Mouse (Mus musculus): ENCODE measurements around the gene Tmem238l.

Gene Tmem238l

DNA sequence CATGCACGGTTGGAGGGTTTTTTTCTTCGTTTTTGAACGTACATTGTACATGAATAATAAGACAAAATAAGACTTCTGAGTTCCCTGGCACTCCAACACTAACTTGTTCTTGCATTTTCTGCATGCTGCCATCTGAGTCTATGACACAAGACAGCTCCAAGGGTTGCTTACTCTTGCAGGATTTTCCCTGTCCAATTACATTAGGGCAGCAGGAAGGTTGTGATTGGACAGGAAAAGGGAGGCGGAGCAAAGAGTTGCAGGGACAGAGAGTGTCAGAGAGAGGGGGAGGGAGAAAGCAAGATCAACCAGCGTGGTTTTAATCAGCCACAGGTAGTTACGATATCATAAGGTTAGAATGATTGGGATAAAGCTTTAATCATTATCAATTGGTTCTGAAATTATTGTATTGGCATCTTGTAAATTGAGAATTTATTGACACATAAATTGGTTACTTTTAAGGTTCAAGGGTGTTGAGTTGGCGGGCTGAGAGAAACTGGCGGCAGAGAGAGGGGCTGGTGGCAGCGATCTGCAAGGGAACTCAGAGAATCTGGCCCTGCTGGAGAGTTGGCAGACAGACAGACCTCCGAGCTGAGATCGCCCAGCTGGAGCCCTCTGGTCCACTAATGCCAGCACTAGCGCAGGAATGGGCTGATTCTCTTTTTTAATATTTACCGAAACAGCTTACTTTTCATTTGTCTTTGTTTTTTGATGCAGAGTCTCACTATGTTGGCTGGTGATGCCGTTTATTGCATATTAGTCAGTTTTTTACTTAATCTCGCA lies 25.1 kb downstream of the Tmem238l start:
- DNase-seq = no peak

DNA sequence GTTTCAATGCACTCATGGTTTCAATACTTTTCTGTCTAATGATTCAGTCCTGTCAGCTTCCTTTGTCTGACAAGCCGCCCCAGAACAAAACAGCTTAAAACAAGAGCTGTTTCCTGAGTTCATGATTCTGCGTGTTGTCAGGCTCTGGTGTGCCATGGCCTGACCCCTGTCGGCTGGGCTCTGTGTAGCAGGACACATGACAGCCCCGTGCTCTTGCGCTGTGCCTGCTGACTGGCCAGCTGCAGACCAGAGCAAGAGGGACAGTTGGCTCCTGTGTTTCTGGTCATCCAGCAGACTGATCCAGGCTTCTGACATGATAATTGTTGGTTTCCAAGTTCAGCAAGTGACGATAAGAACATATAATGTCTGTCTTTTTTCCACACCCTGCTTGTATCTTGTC lies 26.4 kb downstream of the Tmem238l start:
- peak; percentile 64 for DNase-seq

DNA sequence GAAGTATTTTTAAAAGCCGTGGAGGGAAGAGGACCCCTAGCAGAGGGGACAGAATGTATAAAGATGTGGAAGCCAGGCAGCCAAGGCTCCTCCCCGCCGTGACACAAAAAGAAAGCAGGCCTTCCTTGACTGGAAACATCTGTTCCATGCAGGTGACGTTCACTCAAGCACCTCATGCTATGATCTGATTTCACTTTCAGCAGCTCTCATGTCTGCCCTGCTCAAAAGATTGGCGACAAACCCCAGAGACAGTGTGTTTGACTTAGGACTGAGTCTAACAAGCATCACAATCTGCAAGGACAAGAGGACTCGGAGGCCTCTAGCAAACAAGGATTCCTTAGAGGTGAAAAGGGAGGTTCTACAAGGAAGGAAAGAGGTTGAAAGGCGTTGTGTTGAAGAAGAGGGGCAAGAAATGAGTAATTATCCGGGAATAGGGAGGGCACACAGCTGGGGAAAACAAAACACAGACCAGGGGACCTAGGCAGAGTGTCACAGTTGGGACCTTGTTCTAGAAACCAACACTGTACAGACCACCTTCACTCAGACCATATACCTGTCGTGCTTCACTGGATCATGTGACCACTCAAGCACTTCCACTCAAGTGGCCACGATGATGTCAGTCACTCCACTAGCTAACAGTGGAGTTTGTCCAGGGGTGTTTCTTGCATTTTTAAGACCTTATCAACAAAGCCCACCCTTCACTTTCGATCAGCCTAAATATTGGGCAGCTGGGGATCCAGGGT lies 27.2 kb downstream of the Tmem238l start:
- no peak for DNase-seq

DNA sequence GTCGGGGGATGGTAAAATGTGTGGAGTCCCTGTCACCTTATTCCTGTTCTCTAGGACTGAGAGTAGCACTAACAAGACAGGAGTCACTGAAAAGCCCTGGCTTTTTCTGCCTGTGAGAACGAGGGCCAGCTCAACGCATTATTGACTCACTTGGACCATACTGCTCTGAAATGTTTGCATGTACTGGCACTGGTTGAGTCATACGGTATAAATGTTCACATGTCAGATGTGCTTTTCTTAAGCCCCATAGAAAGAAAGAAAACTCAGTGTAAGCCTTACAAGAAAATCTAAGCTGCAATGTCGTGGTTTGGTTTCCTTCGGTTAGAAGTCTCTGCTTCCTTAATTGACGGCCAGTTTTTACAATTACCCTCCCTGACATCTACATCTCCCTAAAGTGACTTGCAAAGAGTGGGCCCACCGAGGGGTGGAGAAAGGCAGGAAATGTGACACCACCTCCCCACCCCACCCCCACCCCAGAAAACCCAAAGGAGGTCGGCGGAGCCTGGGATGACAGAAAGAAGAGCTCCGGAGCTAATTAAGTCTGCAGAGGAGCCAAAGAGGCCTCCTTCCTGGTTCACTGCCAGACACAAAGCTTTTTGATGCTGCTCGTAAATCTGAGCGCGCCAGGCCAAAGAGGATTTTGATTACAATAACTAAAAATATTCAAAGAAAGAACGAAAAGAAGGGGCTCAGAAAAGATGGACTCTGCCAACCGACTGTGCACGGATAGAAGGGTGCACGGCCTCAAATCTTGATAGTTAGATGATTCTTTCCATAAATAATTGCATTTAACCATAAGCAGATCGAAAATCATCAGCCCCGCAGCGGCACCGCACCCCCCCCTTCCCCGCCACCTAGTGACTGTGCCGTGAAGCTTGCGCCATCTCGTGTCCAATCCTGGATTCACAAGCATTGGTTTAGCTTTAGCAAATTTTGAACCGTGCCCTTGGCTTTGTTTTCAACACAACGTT lies 28.0 kb downstream of the Tmem238l start:
- peak; percentile 87 for DNase-seq

GRCm38 (mm10) chr11:66985136-66985702 lies 28.8 kb downstream of the Tmem238l start:
- DNase-seq = peak; percentile 17

DNA sequence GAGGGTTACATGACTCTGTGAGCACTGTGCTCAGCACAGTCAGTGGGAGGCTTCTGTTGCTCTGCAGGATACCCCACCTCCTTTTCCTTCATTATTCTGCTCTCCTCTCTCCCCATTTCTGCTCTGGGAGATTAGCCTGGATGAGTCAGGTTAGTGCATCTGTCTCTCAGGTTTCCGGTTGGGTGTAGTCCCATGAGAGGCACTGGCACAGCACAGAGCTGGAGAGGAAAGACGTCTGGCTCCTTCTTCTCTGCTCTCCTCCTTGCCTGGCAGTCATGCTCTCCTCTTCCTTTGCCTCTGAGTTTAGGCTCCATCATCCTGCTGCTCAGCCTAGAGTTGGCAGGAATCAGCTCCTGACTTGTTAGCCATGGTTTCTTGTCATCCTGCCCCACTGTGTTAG lies 35.7 kb downstream of the Tmem238l start:
- no peak for DNase-seq

- no peak for DNase-seq
Observed at GRCm38 (mm10) chr11:66993674-66994073, 37.2 kb downstream of the Tmem238l start.

DNA sequence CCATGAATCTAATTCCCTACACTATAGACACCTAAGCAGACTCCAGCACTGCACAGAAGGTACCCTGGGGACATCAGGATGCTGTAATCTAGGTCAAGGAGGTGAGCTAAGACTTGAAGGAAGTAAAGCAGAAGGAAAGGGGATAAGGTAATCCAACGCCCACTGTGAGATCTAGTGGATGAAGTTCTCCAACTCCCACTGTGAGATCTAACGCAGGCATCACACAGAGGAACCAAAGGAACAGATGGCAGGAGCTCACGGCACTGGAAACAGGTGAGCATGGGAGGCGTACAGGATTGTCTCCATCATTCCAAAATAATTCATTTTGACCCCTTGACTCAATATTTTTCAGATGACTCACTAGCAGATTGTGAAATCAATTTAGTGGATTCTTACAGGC lies 40.0 kb downstream of the Tmem238l start:
- DNase-seq = no peak

GRCm38 (mm10) chr11:66998467-66999403 lies 42.3 kb downstream of the Tmem238l start:
- no peak for DNase-seq

GRCm38 (mm10) chr11:67000671-67001070 lies 44.2 kb downstream of the Tmem238l start:
- no peak for DNase-seq

DNA sequence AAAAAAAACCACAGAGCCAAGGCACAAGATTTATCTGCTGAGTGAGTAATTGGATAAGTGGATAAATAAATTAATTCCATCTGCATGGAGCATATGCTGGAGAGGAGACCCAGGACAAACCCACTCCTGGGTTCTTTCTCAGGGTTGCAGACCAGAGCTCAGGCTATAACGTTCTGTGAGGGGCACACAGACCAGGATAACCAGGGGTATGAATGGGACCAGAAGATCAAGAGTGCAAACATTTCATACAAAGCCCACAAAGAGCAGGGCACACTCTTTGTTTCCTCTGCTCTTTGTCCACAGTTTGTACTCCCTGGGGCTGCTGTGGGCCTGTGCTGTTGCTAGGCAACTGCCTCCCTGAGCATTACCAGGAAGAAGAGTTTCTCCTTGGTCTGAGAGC lies 45.3 kb downstream of the Tmem238l start:
- DNase-seq = no peak

GRCm38 (mm10) chr11:67002911-67003310 lies 46.5 kb downstream of the Tmem238l start:
- no peak for DNase-seq

DNA sequence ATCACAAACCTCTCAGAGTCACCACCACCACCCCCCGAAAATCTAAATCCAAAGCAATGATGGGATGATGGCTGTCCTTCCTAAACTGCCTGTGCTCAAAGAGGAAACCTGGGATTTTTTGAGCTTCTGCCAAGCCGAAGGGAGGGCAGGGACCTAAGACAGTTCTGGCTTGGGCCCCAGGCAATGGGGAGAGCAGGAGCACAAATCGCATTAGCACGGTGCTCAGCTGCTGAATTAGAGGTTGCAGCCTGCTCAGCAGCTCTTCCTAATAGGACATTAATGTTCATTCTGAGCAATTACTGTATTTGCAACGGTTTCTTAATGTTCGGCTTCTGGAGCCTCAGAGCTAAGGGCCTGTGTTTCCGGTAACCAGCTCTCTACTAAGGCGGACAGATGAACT lies 51.5 kb downstream of the Tmem238l start:
- DNase-seq = no peak

DNA sequence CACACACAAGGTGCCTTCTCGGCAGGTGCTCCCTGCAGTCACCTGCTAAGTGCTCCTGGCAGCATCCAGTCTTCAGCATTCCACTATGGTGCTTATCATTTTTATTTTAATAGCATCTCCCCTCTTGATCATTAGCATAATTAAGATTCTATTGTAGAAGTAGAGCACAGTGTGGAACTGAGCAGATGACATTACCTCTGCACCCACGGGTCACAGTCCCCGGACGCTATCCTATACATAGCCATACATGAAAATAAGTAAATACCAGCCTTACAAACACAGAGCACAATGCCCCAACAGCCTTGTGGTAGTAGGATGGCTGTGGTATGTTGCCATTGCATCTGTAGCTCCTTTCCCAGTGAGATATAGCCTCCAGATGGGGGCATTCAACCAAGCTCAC lies 52.1 kb downstream of the Tmem238l start:
- DNase-seq = no peak

GRCm38 (mm10) chr11:67010430-67010829 lies 54.0 kb downstream of the Tmem238l start:
- peak; percentile 13 for DNase-seq

DNA sequence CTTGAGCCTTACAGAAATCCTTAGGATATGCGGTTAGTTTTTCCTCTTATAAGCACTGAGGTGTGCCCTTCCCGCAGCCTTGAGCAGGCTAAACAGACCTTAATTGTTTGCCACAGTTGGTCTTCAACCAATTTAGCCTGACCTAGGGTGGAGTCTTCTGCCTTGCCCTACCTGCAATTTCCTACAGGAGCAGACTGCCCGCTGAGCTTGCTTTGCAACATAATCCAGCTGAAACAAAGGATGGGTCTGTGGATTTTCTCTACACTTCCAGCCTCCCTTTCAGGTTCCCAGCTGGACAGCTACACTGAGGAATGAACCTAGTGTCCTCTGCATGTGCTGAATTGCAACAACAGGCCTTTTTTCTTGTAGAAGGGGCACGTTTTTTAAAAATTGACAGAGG lies 55.2 kb downstream of the Tmem238l start:
- DNase-seq = no peak

Measured in thymus, postnatal 4 days (tissue).